Mouse (Mus musculus) lung, postnatal 0 days (tissue): ENCODE measurements around the gene Phkb. TPM values are rescaled to one million over a fixed set of nuclear protein-coding genes. Genes with fewer than 3 reads are reported as not detected.
"Not testable (repeated sequence)": the region's sequence is repeated elsewhere in the genome, so short reads cannot be mapped to it uniquely, and the experiment has no call there.

Source experiments
- ATAC-seq: fragments of 200-750 bp; cut with Nextera tagmentation; 2 replicates; pipeline ENCODE4 v1.8.0; 2017; ENCODE audit warnings: moderate library complexity
- DNase-seq: peaks from one replicate; pipeline ENCODE4 v3.0.0-alpha.2; 2016; ENCODE audit warnings: low spot score
- H3K27ac ChIP-seq: fragments of 300-500 bp; sonication (generic); 2 replicates; pipeline ENCODE4 v1.5.1; 2014; ENCODE audit warnings: antibody characterized with exemption, mild to moderate bottlenecking, low read length, mixed read lengths
- H3K27me3 ChIP-seq: fragments of 300-500 bp; sonication (generic); replicated peaks from 2 replicates; pipeline ENCODE4 v1.6.1; 2014; ENCODE audit warnings: low read length, mixed read lengths; ENCODE audit not compliant: insufficient read depth
- H3K36me3 ChIP-seq: fragments of 300-500 bp; sonication (generic); 2 replicates; pipeline ENCODE4 v1.6.1; 2014; ENCODE audit warnings: low read length, mixed read lengths; ENCODE audit not compliant: insufficient read depth
- H3K4me1 ChIP-seq: fragments of 300-500 bp; sonication (generic); 2 replicates; pipeline ENCODE4 v1.6.1; 2014; ENCODE audit warnings: antibody characterized with exemption, low read depth, low read length, mixed read lengths; ENCODE audit not compliant: insufficient read depth
- H3K4me2 ChIP-seq: fragments of 300-500 bp; sonication (generic); replicated peaks from 2 replicates; pipeline ENCODE4 v1.6.1; 2014; ENCODE audit warnings: low read depth, mild to moderate bottlenecking, low read length, moderate library complexity, mixed read lengths
- H3K4me3 ChIP-seq: fragments of 300-500 bp; sonication (generic); 2 replicates; pipeline ENCODE4 v1.5.1; 2014; ENCODE audit warnings: low read depth, low read length
- H3K9ac ChIP-seq: fragments of 300-500 bp; sonication (generic); replicated peaks from 2 replicates; pipeline ENCODE4 v1.6.1; 2014; ENCODE audit warnings: low read depth, mild to moderate bottlenecking
- H3K9me3 ChIP-seq: fragments of 300-500 bp; sonication (generic); 2 replicates; pipeline ENCODE4 v1.6.1; 2016; ENCODE audit warnings: low read length, mixed read lengths
- CTCF ChIP-seq: IDR thresholded peaks from 2 replicates; pipeline ENCODE4 v1.5.1; 2016; ENCODE audit warnings: antibody characterized with exemption, mild to moderate bottlenecking
- EP300 ChIP-seq: IDR thresholded peaks from 2 replicates; pipeline ENCODE4 v1.6.1; 2016; ENCODE audit warnings: antibody characterized with exemption, mild to moderate bottlenecking, control low read depth
- WGBS: fragments of 180-500 bp; shearing (Covaris S2); extraction: QIAGEN DNeasy Blood & Tissue Kit; methylation state at CpG from one replicate; pipeline ENCODE4 v1.1.7; 2014; 5-methylcytosine and 5-hydroxymethylcytosine counted together
- polyA plus RNA-seq: library from polyadenylated mRNA; unstranded; fragments of >200 nt; fragmentation: Nextera tagmentation; extraction: Ambion mirVana; gene quantifications from 2 replicates; pipeline ENCODE4 v1.2.1, GENCODE M21; 2015

Phkb gene
- polyA plus RNA-seq, 1 experiment from 2014 or later = 26.9 TPM

- Histone ChIP-seq H3K4me1 (peaks cover 5% of the 10 kb centered on the region; the same call in 1 of the 2 replicates), H3K9ac (peak overlapping the region; percentile 89), H3K36me3 (no peaks in the 10 kb centered on the region), H3K27ac (peak overlapping the region; percentile 98), H3K4me3 (peak overlapping the region; percentile 89), H3K9me3 (no peaks in the 10 kb centered on the region), H3K4me2 (peak overlapping the region; percentile 64), H3K27me3 (no peaks in the 10 kb centered on the region)
- no peak for ATAC-seq
- WGBS = 3% methylated on average over 4 of the region's 4 CpGs
- peak; percentile 15 for DNase-seq
- no peak for TF ChIP-seq CTCF
- TF ChIP-seq EP300 = no peak
Observed at GRCm38 (mm10) chr8:85841489-85841795, 683 bp downstream of the Phkb start.

GRCm38 (mm10) chr8:85845887-85846286, 5.1 kb downstream of the Phkb start:
- ATAC-seq (no peak), DNase-seq (no peak)
- Histone ChIP-seq H3K27me3 (no peaks in the 10 kb centered on the region), H3K9ac (no peak overlapping the region), H3K9me3 (no peaks in the 10 kb centered on the region), H3K4me3 (no peak overlapping the region), H3K36me3 (no peaks in the 10 kb centered on the region), H3K4me1 (no peaks in the 10 kb centered on the region; the same call in 1 of the 2 replicates), H3K4me2 (no peak overlapping the region), H3K27ac (no peak overlapping the region)
- TF ChIP-seq CTCF (no peak), EP300 (no peak)

GRCm38 (mm10) chr8:85854220-85855123, 13.7 kb downstream of the Phkb start:
- H3K9me3 ChIP-seq = no peaks in the 10 kb centered on the region
- no peaks in the 10 kb centered on the region for H3K36me3 ChIP-seq
- no peak overlapping the region for H3K4me2 ChIP-seq
- no peak for TF ChIP-seq EP300
- no peak for TF ChIP-seq CTCF
- no peak for ATAC-seq
- H3K9ac ChIP-seq = no peak overlapping the region
- no peaks in the 10 kb centered on the region for H3K4me1 ChIP-seq
- no peaks in the 10 kb centered on the region for H3K27me3 ChIP-seq
- H3K27ac ChIP-seq = no peak overlapping the region
- H3K4me3 ChIP-seq = no peak overlapping the region
- no peak for DNase-seq
- WGBS = 87% methylated on average over 19 of the region's 19 CpGs

DNA sequence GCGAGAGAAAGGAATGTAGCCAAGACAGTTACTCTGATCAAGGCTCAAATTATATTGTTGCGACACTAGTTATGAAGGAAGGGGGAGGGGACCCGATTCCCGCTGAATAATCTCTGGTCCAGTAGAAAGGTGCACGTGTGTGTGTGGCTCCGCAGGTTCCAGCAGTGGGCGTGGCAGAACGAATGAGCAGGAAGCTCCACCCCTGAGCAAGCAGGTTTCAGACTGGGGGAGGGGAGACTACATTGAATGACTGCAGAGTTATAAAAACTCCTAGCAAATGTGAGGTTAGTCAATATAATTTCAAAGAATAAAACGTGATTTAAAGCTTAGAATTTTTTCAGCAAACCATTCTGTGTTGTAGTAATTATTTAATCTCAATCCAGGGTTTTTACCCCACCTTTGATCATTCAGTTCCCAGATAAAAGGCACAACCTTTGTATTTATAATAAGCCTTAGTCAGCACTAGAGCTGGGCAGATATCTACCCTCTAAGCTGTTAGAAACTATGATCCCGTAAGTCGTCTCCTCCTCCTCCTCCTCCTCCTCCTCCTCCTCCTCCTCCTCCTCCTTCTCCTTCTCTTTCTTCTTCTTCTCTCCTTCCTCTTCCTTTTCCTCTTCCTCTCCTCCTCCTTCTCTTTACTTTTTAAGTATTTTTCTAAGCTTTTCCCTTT, 16.6 kb downstream of the Phkb start:
- not testable (repeated sequence) for DNase-seq, H3K27ac ChIP-seq, H3K4me3 ChIP-seq, H3K4me1 ChIP-seq, ATAC-seq, H3K9ac ChIP-seq, H3K9me3 ChIP-seq, H3K27me3 ChIP-seq, H3K36me3 ChIP-seq, H3K4me2 ChIP-seq
- 35% methylated on average over 11 of the region's 11 CpGs for WGBS

GRCm38 (mm10) chr8:85860612-85861011, 19.9 kb downstream of the Phkb start:
- H3K4me2 ChIP-seq = no peak overlapping the region
- no peak overlapping the region for H3K9ac ChIP-seq
- H3K36me3 ChIP-seq = no peaks in the 10 kb centered on the region
- no peaks in the 10 kb centered on the region for H3K9me3 ChIP-seq
- no peak for TF ChIP-seq EP300
- TF ChIP-seq CTCF = no peak
- H3K27ac ChIP-seq = no peak overlapping the region
- H3K4me1 ChIP-seq = no peaks in the 10 kb centered on the region
- no peak overlapping the region for H3K4me3 ChIP-seq
- no peak for ATAC-seq
- 53% methylated on average over 5 of the region's 5 CpGs for WGBS
- no peaks in the 10 kb centered on the region for H3K27me3 ChIP-seq
- no peak for DNase-seq

DNA sequence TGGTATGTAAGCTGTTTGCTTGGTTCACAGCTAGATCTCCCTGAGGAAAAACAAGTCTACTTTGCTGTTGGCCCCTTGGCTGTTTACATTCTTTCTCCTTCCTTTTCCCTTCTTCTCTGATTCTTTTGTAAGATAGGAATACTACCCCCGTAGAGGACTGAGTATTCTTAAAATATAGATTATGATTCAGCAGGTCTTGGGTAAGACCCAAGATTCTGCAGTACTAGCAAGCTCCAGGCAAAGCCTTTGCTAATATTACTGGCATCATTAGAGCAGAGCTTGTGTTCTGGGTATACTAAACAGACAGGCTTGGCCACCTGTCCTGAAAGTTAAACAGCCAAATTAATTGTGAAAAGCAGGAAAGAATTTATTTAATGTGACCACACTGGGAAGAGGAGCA, 21.6 kb downstream of the Phkb start:
- no peak overlapping the region for H3K4me2 ChIP-seq
- H3K36me3 ChIP-seq = no peaks in the 10 kb centered on the region
- H3K9me3 ChIP-seq = no peaks in the 10 kb centered on the region
- H3K27ac ChIP-seq = no peak overlapping the region
- H3K9ac ChIP-seq = no peak overlapping the region
- no peak overlapping the region for H3K4me3 ChIP-seq
- no peak for ATAC-seq
- 41% methylated on average over 1 of the region's 1 CpGs for WGBS
- H3K4me1 ChIP-seq = no peaks in the 10 kb centered on the region
- TF ChIP-seq EP300 (no peak), CTCF (no peak)
- no peak for DNase-seq
- H3K27me3 ChIP-seq = no peaks in the 10 kb centered on the region
